Mouse (Mus musculus) heart, embryonic 13.5 days (tissue): ENCODE measurements around the gene Ppp6r3. TPM values are rescaled to one million over a fixed set of nuclear protein-coding genes. Genes with fewer than 3 reads are reported as not detected.

ENCODE experiments used
- polyA plus RNA-seq: library from polyadenylated mRNA; unstranded; fragments of >200 nt; fragmentation: Nextera tagmentation; extraction: Ambion mirVana; gene quantifications from 2 replicates; pipeline ENCODE4 v1.2.1, GENCODE M21; 2015

Gene Ppp6r3
- polyA plus RNA-seq, 1 experiment from 2014 or later, result 46.1 TPM

Other genes starting within 250 kb of the Ppp6r3 start
- gene Tesmin, start 186.9 kb downstream of the Ppp6r3 start, polyA plus RNA-seq, result 0.57 and 0.75 TPM in 2 replicates
- gene Gal, start 161.2 kb downstream of the Ppp6r3 start, polyA plus RNA-seq, result 5.5 and 7.0 TPM in 2 replicates
- 2.9 and 3.3 TPM in 2 replicates for gene Lrp5, start 110.8 kb upstream of the Ppp6r3 start, polyA plus RNA-seq
- gene 1810055G02Rik, start 132.5 kb upstream of the Ppp6r3 start, polyA plus RNA-seq, result 24.1 and 26.2 TPM in 2 replicates
- 17.7 and 17.9 TPM in 2 replicates for gene Kmt5b, start 191.7 kb upstream of the Ppp6r3 start, polyA plus RNA-seq